Mouse (Mus musculus) retina, postnatal 1 day (tissue): ENCODE measurements around the gene Rap2a.

Experiments used
- DNase-seq: peaks from one replicate; pipeline ENCODE4 v3.0.0-alpha.2; 2012

Rap2a gene

GRCm38 (mm10) chr14:120500021-120500560 is 21.8 kb downstream of the Rap2a start:
- no peak for DNase-seq

- DNase-seq: no peak
Observed at GRCm38 (mm10) chr14:120500791-120501190, 22.5 kb downstream of the Rap2a start.

GRCm38 (mm10) chr14:120503641-120504040 is 25.4 kb downstream of the Rap2a start:
- no peak for DNase-seq

- no peak for DNase-seq
Observed at GRCm38 (mm10) chr14:120504423-120504822, 26.2 kb downstream of the Rap2a start.

- DNase-seq: no peak
Observed at GRCm38 (mm10) chr14:120504928-120505461, 26.8 kb downstream of the Rap2a start.

GRCm38 (mm10) chr14:120505918-120506317 is 27.7 kb downstream of the Rap2a start:
- DNase-seq: no peak

- DNase-seq: peak; percentile 76
Observed at GRCm38 (mm10) chr14:120507516-120507915, 29.3 kb downstream of the Rap2a start.

- no peak for DNase-seq
Observed at GRCm38 (mm10) chr14:120508566-120509365, 30.5 kb downstream of the Rap2a start.

- no peak for DNase-seq
Observed at GRCm38 (mm10) chr14:120509366-120509640, 31.1 kb downstream of the Rap2a start.

GRCm38 (mm10) chr14:120511821-120512220 is 33.6 kb downstream of the Rap2a start:
- no peak for DNase-seq

GRCm38 (mm10) chr14:120514821-120515271 is 36.6 kb downstream of the Rap2a start:
- DNase-seq: no peak

- no peak for DNase-seq
Observed at GRCm38 (mm10) chr14:120515376-120515775, 37.1 kb downstream of the Rap2a start.

- no peak for DNase-seq
Observed at GRCm38 (mm10) chr14:120518706-120519105, 40.5 kb downstream of the Rap2a start.

- no peak for DNase-seq
Observed at GRCm38 (mm10) chr14:120519921-120520320, 41.7 kb downstream of the Rap2a start.

GRCm38 (mm10) chr14:120520843-120521242 is 42.6 kb downstream of the Rap2a start:
- DNase-seq: no peak

- no peak for DNase-seq
Observed at GRCm38 (mm10) chr14:120523296-120523695, 45.1 kb downstream of the Rap2a start.

- no peak for DNase-seq
Observed at GRCm38 (mm10) chr14:120525644-120526043, 47.4 kb downstream of the Rap2a start.

GRCm38 (mm10) chr14:120533301-120533700 is 55.1 kb downstream of the Rap2a start:
- no peak for DNase-seq

GRCm38 (mm10) chr14:120534841-120535271 is 56.6 kb downstream of the Rap2a start:
- DNase-seq: no peak

- DNase-seq: no peak
Observed at GRCm38 (mm10) chr14:120535446-120535845, 57.2 kb downstream of the Rap2a start.

- no peak for DNase-seq
Observed at GRCm38 (mm10) chr14:120535924-120536323, 57.7 kb downstream of the Rap2a start.

- DNase-seq: no peak
Observed at GRCm38 (mm10) chr14:120539128-120539527, 60.9 kb downstream of the Rap2a start.

- no peak for DNase-seq
Observed at GRCm38 (mm10) chr14:120539626-120540025, 61.4 kb downstream of the Rap2a start.

- DNase-seq: no peak
Observed at GRCm38 (mm10) chr14:120542445-120542844, 64.2 kb downstream of the Rap2a start.
